Mouse (Mus musculus) thymus, adult 2 months (tissue): Measurements from ENCODE around the gene Grn. TPM values are rescaled to one million over a fixed set of nuclear protein-coding genes. Genes with fewer than 3 reads are reported as not detected.

ENCODE experiments used
- DNase-seq: peaks from one replicate; pipeline ENCODE4 v3.0.0; 2021
- H3K27ac ChIP-seq: fragments of 200-500 bp; 2 replicates; pipeline ENCODE4 v1.5.1; 2012; ENCODE audit warnings: low read length, control low read depth; ENCODE audit not compliant: control insufficient read depth, insufficient read depth
- H3K27me3 ChIP-seq: fragments of 200-500 bp; 2 replicates; pipeline ENCODE4 v1.6.1; 2012; ENCODE audit warnings: mild to moderate bottlenecking, low read length, moderate library complexity, mixed read lengths; ENCODE audit not compliant: control insufficient read depth, insufficient read depth
- H3K36me3 ChIP-seq: fragments of 200-500 bp; 2 replicates; pipeline ENCODE4 v1.6.1; 2012; ENCODE audit warnings: mild to moderate bottlenecking, low read length, moderate library complexity; ENCODE audit not compliant: control insufficient read depth, insufficient read depth
- H3K4me1 ChIP-seq: fragments of 200-500 bp; replicated peaks from 2 replicates; pipeline ENCODE4 v1.6.1; 2012; ENCODE audit warnings: low read length; ENCODE audit not compliant: control insufficient read depth, insufficient read depth
- H3K4me3 ChIP-seq: fragments of 200-500 bp; 2 replicates; pipeline ENCODE4 v1.5.1; 2012; ENCODE audit warnings: mild to moderate bottlenecking, low read length, control low read depth, moderate library complexity; ENCODE audit not compliant: control insufficient read depth, insufficient read depth
- CTCF ChIP-seq: fragments of 200-500 bp; IDR thresholded peaks from 2 replicates; pipeline ENCODE4 v1.5.1; 2012; ENCODE audit warnings: mild to moderate bottlenecking, control low read depth, low read length, moderate library complexity, borderline replicate concordance; ENCODE audit not compliant: control insufficient read depth, poor library complexity, insufficient read depth; ENCODE audit errors: extremely low read depth
- POLR2A ChIP-seq: fragments of 200-500 bp; IDR thresholded peaks from 2 replicates; pipeline ENCODE4 v1.6.1; 2012; ENCODE audit warnings: mild to moderate bottlenecking, low read length, control low read depth, moderate library complexity; ENCODE audit not compliant: control insufficient read depth, poor library complexity, insufficient read depth; ENCODE audit errors: extremely low read depth
- WGBS: fragments of 180-500 bp; shearing (Covaris S2); methylation state at CpG from one replicate; pipeline ENCODE4 v1.1.7; 2018; 5-methylcytosine and 5-hydroxymethylcytosine counted together
- polyA plus RNA-seq: library from polyadenylated mRNA; depleted of rRNA; stranded (reverse); fragments of >200 nt; gene quantifications from 2 replicates; pipeline ENCODE4 v1.2.3, GENCODE M21; 2012

Gene Grn
- polyA plus RNA-seq, 1 experiment = 151 TPM

- 2% methylated on average over 49 of the region's 49 CpGs for WGBS
- H3K4me3 ChIP-seq = peak overlapping the region; percentile 41
- TF ChIP-seq CTCF (no peak), POLR2A (no peak)
- DNase-seq = no peak
- no peaks in the 10 kb centered on the region for H3K36me3 ChIP-seq
- no peak overlapping the region for H3K27ac ChIP-seq
- H3K27me3 ChIP-seq = peaks cover 12% of the 10 kb centered on the region; the same call in 1 of the 2 replicates
- peaks cover 7% of the 10 kb centered on the region for H3K4me1 ChIP-seq
Measured at GRCm38 (mm10) chr11:102446581-102447461, 16.7 kb downstream of the Grn start.

DNA sequence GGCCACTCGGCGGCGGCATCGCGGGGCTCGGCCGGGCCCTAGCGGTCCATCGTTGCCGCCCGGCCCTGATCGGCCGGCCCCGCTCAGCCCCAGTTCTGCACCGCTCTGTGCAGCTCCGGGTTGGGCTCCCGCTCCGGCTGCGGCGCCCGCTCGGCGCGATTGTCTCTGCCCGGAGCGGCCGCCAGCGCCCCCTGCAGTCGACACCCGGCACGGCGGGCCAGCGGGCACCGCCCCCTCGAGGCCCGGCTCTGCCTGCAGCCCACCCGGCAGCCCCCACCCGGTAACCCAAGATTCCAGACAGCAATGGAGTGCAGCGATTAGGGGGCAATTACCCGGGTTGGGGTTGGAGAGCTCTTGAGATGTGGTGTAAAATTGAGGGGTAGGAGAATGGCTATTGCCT, 17.4 kb downstream of the Grn start, which contains the start of gene Fam171a2:
Gene Fam171a2, minus strand, starts transcription at position 186 of the 400 bp plus-strand sequence.
- H3K27ac ChIP-seq = no peak within 1 kb of the TSS

GRCm38 (mm10) chr11:102448327-102448726, 18.2 kb downstream of the Grn start:
- no peaks in the 10 kb centered on the region for H3K36me3 ChIP-seq
- DNase-seq = no peak
- 37% methylated on average over 8 of the region's 8 CpGs for WGBS
- H3K27me3 ChIP-seq = peaks cover 12% of the 10 kb centered on the region; the same call in 1 of the 2 replicates
- no peak overlapping the region for H3K27ac ChIP-seq
- no peak for TF ChIP-seq POLR2A
- no peak overlapping the region for H3K4me3 ChIP-seq
- H3K4me1 ChIP-seq = peaks cover 7% of the 10 kb centered on the region

More for the DNA sequence above, 17.4 kb downstream of the Grn start, which contains the start of gene Fam171a2:
- no peaks in the 10 kb centered on the region for H3K36me3 ChIP-seq
- H3K27me3 ChIP-seq = peaks cover 12% of the 10 kb centered on the region; the same call in 1 of the 2 replicates
- TF ChIP-seq CTCF = peak; percentile 94
- TF ChIP-seq POLR2A = no peak
- peak within 1 kb of the TSS; percentile 41 for H3K4me3 ChIP-seq
- peak; percentile 84 for DNase-seq
- H3K4me1 ChIP-seq = peaks cover 7% of the 10 kb centered on the region
- WGBS = under 1% methylated on average over 40 of the region's 40 CpGs

DNA sequence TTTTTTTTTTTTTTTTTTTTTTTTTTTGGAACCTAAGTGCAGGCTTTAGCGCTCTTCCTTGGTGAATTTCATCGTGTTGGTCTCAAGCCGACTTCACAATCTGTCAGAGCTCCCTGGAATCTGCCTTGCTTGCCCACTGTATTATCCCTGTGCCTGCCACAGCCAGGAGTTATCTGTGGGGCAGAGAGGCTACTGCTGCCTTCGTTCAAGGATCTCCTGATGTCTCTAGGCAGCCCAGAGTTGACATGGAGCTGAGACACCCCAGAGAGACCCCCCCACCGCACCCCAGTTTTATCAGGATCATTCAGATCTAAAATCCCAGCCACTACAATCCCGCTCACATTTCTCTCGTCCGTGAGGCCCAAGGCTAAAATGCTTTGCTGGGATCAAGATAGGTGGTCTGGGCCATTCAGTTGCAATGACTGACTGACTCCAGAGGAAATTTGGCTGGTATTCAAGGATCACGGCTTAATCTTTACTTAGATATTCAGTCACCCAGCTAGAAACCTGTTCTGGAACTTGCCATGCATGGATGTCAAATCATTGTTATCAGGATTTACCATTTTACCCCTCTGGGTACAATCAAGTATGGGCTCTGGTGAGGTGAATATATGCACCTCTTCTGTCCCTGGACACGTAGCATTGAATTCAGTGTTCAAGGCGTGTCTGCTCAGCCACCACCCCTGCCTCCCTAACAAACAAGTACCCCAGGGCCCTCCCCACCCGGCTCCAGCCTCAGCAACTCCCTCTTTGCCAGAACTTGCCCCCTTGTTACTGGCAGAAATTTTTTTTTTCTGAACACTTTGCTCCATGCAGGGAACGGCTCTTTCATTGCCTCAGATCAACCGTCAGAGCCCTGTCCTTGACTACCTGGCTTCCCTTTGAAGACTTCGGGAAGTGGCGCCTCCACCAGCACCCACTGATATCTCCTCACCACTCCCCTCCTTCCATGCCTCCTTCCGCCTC, 19.2 kb downstream of the Grn start:
- Histone ChIP-seq H3K4me3 (no peak overlapping the region), H3K27me3 (peaks cover 12% of the 10 kb centered on the region; the same call in 1 of the 2 replicates), H3K4me1 (peaks cover 7% of the 10 kb centered on the region), H3K27ac (no peak overlapping the region), H3K36me3 (no peaks in the 10 kb centered on the region)
- WGBS = 78% methylated on average over 17 of the region's 17 CpGs
- TF ChIP-seq POLR2A = no peak
- TF ChIP-seq CTCF = no peak
- no peak for DNase-seq

DNA sequence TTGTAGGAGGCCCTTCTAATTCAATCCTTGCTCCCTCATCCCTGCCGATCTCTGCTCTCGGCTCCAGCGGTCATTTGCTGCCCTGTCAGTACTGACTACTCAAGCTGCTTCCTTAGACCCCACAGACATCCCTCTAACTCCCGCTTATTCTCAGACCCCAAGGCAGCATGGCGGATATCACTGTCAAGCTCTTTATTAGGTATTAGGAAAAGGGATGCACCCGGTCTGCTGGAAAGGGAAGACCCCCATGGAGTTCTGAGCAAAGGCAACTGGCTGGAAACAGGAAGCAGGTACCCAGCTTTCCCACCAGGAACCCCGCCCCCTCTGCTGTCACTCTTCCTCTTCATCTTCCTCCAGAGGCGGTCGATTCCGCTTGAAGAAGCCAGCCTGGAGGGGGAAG, 23.0 kb downstream of the Grn start:
- peaks cover 2% of the 10 kb centered on the region; the same call in 1 of the 2 replicates for H3K27me3 ChIP-seq
- TF ChIP-seq POLR2A (no peak), CTCF (no peak)
- DNase-seq = no peak
- H3K36me3 ChIP-seq = no peaks in the 10 kb centered on the region
- H3K4me1 ChIP-seq = peaks cover 9% of the 10 kb centered on the region
- H3K27ac ChIP-seq = no peak overlapping the region
- no peak overlapping the region for H3K4me3 ChIP-seq
- 54% methylated on average over 10 of the region's 10 CpGs for WGBS
